Mouse (Mus musculus): Measurements from ENCODE around the gene Adam19.
"Not testable (repeated sequence)": the region's sequence is repeated elsewhere in the genome, so short reads cannot be mapped to it uniquely, and the experiment has no call there.

The Adam19 gene

GRCm38 (mm10) chr11:46055896-46056769 is at the start of gene Adam19:
Gene Adam19, plus strand, starts transcription at chr11:46055992.
- peak; percentile 51 for DNase-seq (ENCODE audit: low spot score)

GRCm38 (mm10) chr11:46016061-46016460 is 39.7 kb upstream of the Adam19 start:
- no peak for DNase-seq (ENCODE audit: low spot score)

- no peak for DNase-seq (ENCODE audit: low spot score)
Measured at GRCm38 (mm10) chr11:46020246-46020645, 35.5 kb upstream of the Adam19 start.

GRCm38 (mm10) chr11:46021850-46022249 is 33.9 kb upstream of the Adam19 start:
- no peak for DNase-seq (ENCODE audit: low spot score)

GRCm38 (mm10) chr11:46022983-46023382 is 32.8 kb upstream of the Adam19 start:
- no peak for DNase-seq (ENCODE audit: low spot score)

GRCm38 (mm10) chr11:46025962-46026392 is 29.8 kb upstream of the Adam19 start:
- no peak for DNase-seq (ENCODE audit: low spot score)

- DNase-seq (ENCODE audit: low spot score), result no peak
Measured at GRCm38 (mm10) chr11:46027952-46028814, 27.6 kb upstream of the Adam19 start.

- DNase-seq (ENCODE audit: low spot score), result no peak
Measured at GRCm38 (mm10) chr11:46029485-46029884, 26.3 kb upstream of the Adam19 start.

- no peak for DNase-seq (ENCODE audit: low spot score)
Measured at GRCm38 (mm10) chr11:46030026-46030425, 25.8 kb upstream of the Adam19 start.

- no peak for DNase-seq (ENCODE audit: low spot score)
Measured at GRCm38 (mm10) chr11:46031470-46031869, 24.3 kb upstream of the Adam19 start.

- no peak for DNase-seq (ENCODE audit: low spot score)
Measured at GRCm38 (mm10) chr11:46032956-46033355, 22.8 kb upstream of the Adam19 start.

- DNase-seq (ENCODE audit: low spot score), result no peak
Measured at GRCm38 (mm10) chr11:46036374-46036773, 19.4 kb upstream of the Adam19 start.

GRCm38 (mm10) chr11:46038901-46039300 is 16.9 kb upstream of the Adam19 start:
- no peak for DNase-seq (ENCODE audit: low spot score)

GRCm38 (mm10) chr11:46039335-46039734 is 16.5 kb upstream of the Adam19 start:
- DNase-seq (ENCODE audit: low spot score), result no peak

GRCm38 (mm10) chr11:46040841-46041556 is 14.8 kb upstream of the Adam19 start:
- DNase-seq (ENCODE audit: low spot score), result no peak

GRCm38 (mm10) chr11:46041607-46042267 is 14.1 kb upstream of the Adam19 start:
- DNase-seq (ENCODE audit: low spot score), result no peak

GRCm38 (mm10) chr11:46044781-46045180 is 11.0 kb upstream of the Adam19 start:
- no peak for DNase-seq (ENCODE audit: low spot score)

GRCm38 (mm10) chr11:46047264-46047663 is 8.5 kb upstream of the Adam19 start:
- DNase-seq (ENCODE audit: low spot score), result no peak

GRCm38 (mm10) chr11:46052105-46052659 is 3.6 kb upstream of the Adam19 start, which contains the start of gene Gm12166:
Gene Gm12166, minus strand, starts transcription at chr11:46052321.
- DNase-seq (ENCODE audit: low spot score), result not testable (repeated sequence)

GRCm38 (mm10) chr11:46053457-46053856 is 2.3 kb upstream of the Adam19 start:
- DNase-seq (ENCODE audit: low spot score), result not testable (repeated sequence)

- DNase-seq (ENCODE audit: low spot score), result no peak
Measured at GRCm38 (mm10) chr11:46054311-46054710, 1.5 kb upstream of the Adam19 start.
